29 mouse cellular contexts compared by ENCODE assay signal in the genomic region with DNA sequence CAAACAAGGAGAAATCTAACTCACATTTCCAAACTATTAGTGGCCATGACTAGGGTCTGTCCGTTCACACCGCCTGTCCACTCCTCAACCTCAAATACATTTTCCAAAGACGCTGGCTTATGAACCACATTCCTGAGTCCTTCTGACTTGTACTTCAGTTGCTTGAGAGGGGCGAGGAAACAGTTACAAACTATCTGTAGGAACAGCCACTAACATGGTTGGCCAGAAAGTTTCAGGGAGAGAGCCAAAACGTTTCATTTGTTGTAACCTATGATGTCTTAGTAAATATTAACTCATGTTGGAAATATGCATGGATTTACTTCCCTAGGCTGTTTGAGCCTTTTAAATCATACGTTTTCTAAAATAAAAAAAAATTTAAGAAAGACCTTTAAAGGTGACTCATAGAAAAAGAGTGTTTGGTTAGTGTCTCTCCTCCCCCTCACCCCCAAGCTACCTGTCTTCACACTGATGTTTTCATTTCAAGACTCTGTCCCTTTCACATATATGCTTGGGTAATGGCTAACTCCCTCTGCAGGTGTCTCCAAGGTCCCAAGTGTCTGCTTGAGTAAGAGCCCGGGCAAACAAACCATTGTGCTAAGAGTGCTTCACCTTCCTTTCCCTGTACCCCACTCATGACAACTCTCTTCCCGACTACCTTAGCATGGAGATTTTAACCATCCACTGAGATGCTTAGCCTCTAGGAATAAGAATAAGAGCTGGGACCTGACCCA.
DNase-seq lines count a peak whose midpoint lies in the region; ATAC-seq and TF ChIP-seq lines count a peak whose summit lies in the region.
"Had no signal": no experiment of that assay in that cellular context is flagged by ENCODE, and none has a peak within 500 bp of the region (broad histone marks: within the 10 kb centered on the region; RNA-seq: fewer than 3 reads in every experiment).

No protein-coding gene starts in this region.

- no peaks in the 10 kb centered on the region for H3K9me3 ChIP-seq in heart, embryonic 15.5 days (replicated peaks)
- H3K9me3 ChIP-seq in lung, embryonic 15.5 days = no peaks in the 10 kb centered on the region
- no peaks in the 10 kb centered on the region for H3K9me3 ChIP-seq in liver, postnatal 0 days (ENCODE audit: low read length)
- H3K9me3 ChIP-seq: limb, embryonic 12.5 days; liver, embryonic 12.5 days; midbrain, embryonic 12.5 days; neural tube, embryonic 13.5 days had no signal

- no peak overlapping the region for H3K9ac ChIP-seq in heart, embryonic 15.5 days
- no peak overlapping the region for H3K9ac ChIP-seq in lung, embryonic 15.5 days
- H3K9ac ChIP-seq in liver, postnatal 0 days (replicated peaks) = no peak overlapping the region
- H3K9ac ChIP-seq: hindbrain, embryonic 14.5 days; limb, embryonic 12.5 days; liver, embryonic 12.5 days; midbrain, embryonic 12.5 days; neural tube, embryonic 13.5 days had no signal

- TF ChIP-seq EP300 in liver, postnatal 0 days (IDR thresholded peaks at IDR 0.05; ENCODE audit: low read depth) = no peak

- no peaks in the 10 kb centered on the region for H3K27me3 ChIP-seq in heart, embryonic 15.5 days
- no peaks in the 10 kb centered on the region for H3K27me3 ChIP-seq in lung, embryonic 15.5 days
- H3K27me3 ChIP-seq in liver, postnatal 0 days (ENCODE audit: insufficient read depth, low read length) = no peaks in the 10 kb centered on the region
- H3K27me3 ChIP-seq: limb, embryonic 12.5 days; liver, embryonic 12.5 days; megakaryocyte, embryonic 14.5 days; midbrain, embryonic 12.5 days; neural tube, embryonic 13.5 days had no signal

- no peak for TF ChIP-seq CTCF in liver, postnatal 0 days (IDR thresholded peaks at IDR 0.05; ENCODE audit: low read depth)

- no peak for DNase-seq in heart, adult 9 months (ENCODE audit: low spot score in 2 of 2)
- peak; percentile 27 for DNase-seq in NIH3T3 (ENCODE audit: low read depth)
- peak; percentile 40 for DNase-seq in lung, postnatal 36 days
- DNase-seq in cerebellum, adult 9-11 months = no peak
- DNase-seq in liver, postnatal 0 days = no peak
- DNase-seq: adrenal gland, adult 2 months; adrenal gland, postnatal 36 days; B cell, adult 2 months; cerebellum, adult 18-20 months; cerebellum, postnatal 14 days; gastrocnemius, adult 2 months; gastrocnemius, postnatal 36 days; heart, postnatal 10 days; kidney, postnatal 14 days; layer of hippocampus, adult 9-11 months; right cerebral cortex, postnatal 4 days; thymus, adult 2 months; thymus, postnatal 4 days had no signal

- no peak for ATAC-seq in heart, embryonic 15.5 days (replicated peaks; ENCODE audit: insufficient number of reproducible peaks, insufficient read depth, low FRiP score, low read depth)
- peak; percentile 62; the same call in 1 of the 2 replicates for ATAC-seq in lung, embryonic 15.5 days (ENCODE audit: borderline replicate concordance, extremely low read depth, low FRiP score, low TSS enrichment)
- ATAC-seq in liver, postnatal 0 days = no peak
- ATAC-seq: activated CD4-positive, CD25-positive, alpha-beta regulatory T cell, adult 4 months; forebrain, embryonic 16.5 days; intestine, postnatal 0 days; liver, embryonic 12.5 days had no signal

- H3K36me3 ChIP-seq in heart, embryonic 15.5 days = no peaks in the 10 kb centered on the region
- H3K36me3 ChIP-seq in lung, embryonic 15.5 days = no peaks in the 10 kb centered on the region
- H3K36me3 ChIP-seq in liver, postnatal 0 days (replicated peaks; ENCODE audit: insufficient read depth, low read length) = no peaks in the 10 kb centered on the region
- H3K36me3 ChIP-seq: limb, embryonic 12.5 days; liver, embryonic 12.5 days; midbrain, embryonic 12.5 days; neural tube, embryonic 13.5 days had no signal

- 61% methylated on average over 8 of the region's 8 CpGs for WGBS in heart, embryonic 15.5 days
- 39% methylated on average over 8 of the region's 8 CpGs for WGBS in lung, embryonic 15.5 days
- WGBS in liver, postnatal 0 days (ENCODE audit: insufficient replicate concordance) = 65% methylated on average over 8 of the region's 8 CpGs

- H3K27ac ChIP-seq in heart, embryonic 15.5 days = peak overlapping the region; percentile 43; the same call in 1 of the 2 replicates
- H3K27ac ChIP-seq in lung, embryonic 15.5 days = peak overlapping the region; percentile 71
- H3K27ac ChIP-seq in liver, postnatal 0 days (ENCODE audit: low read depth) = no peak overlapping the region
- H3K27ac ChIP-seq: hindbrain, embryonic 14.5 days; limb, embryonic 12.5 days; liver, embryonic 12.5 days; midbrain, embryonic 12.5 days; neural tube, embryonic 13.5 days had no signal

- no peak overlapping the region for H3K4me3 ChIP-seq in heart, embryonic 15.5 days
- H3K4me3 ChIP-seq in lung, embryonic 15.5 days = no peak overlapping the region
- H3K4me3 ChIP-seq in liver, postnatal 0 days (ENCODE audit: low read depth, low read length) = no peak overlapping the region
- H3K4me3 ChIP-seq: gastrocnemius, adult 2 months; limb, embryonic 12.5 days; liver, embryonic 12.5 days; megakaryocyte, embryonic 14.5 days; midbrain, embryonic 12.5 days; neural tube, embryonic 13.5 days had no signal

- peaks cover 5% of the 10 kb centered on the region; the same call in 1 of the 2 replicates for H3K4me1 ChIP-seq in heart, embryonic 15.5 days (replicated peaks)
- H3K4me1 ChIP-seq in lung, embryonic 15.5 days = peaks cover 13% of the 10 kb centered on the region
- no peaks in the 10 kb centered on the region for H3K4me1 ChIP-seq in liver, postnatal 0 days (ENCODE audit: insufficient read depth)
- H3K4me1 ChIP-seq: limb, embryonic 12.5 days; liver, embryonic 12.5 days; megakaryocyte, embryonic 14.5 days; midbrain, embryonic 12.5 days; neural tube, embryonic 13.5 days had no signal

- no peak overlapping the region for H3K4me2 ChIP-seq in heart, embryonic 15.5 days
- H3K4me2 ChIP-seq in lung, embryonic 15.5 days = peak overlapping the region; percentile 1; the same call in 1 of the 2 replicates
- no peak overlapping the region for H3K4me2 ChIP-seq in liver, postnatal 0 days (ENCODE audit: low read depth, low read length)
- H3K4me2 ChIP-seq: hindbrain, embryonic 14.5 days; limb, embryonic 12.5 days; liver, embryonic 12.5 days; midbrain, embryonic 12.5 days; neural tube, embryonic 13.5 days had no signal

Comparison
In these comparisons a context has a peak if more than half of its experiments do, and no peak if none do; other contexts are left out.
1. DNase-seq: peak in NIH3T3 (single experiment) and lung, postnatal 36 days (single experiment); none in heart, adult 9 months (0 of 2), cerebellum, adult 9-11 months (single experiment) and liver, postnatal 0 days (single experiment).